Mouse (Mus musculus) neural tube, embryonic 14.5 days (tissue): ENCODE measurements at regions not wholly inside any gene's neighbourhood (a gene's known extent, or its start where the extent isn't known, plus 50 kb on each side); places are given as distances from the start of the nearest gene placed in this dataset.

Experiments used
- ATAC-seq: fragments of 200-750 bp; cut with Nextera tagmentation; 2 replicates; pipeline ENCODE4 v1.8.0; 2017; ENCODE audit warnings: low read depth, mild to moderate bottlenecking, moderate TSS enrichment, moderate library complexity
- H3K27ac ChIP-seq: fragments of 300-500 bp; sonication (generic); 2 replicates; pipeline ENCODE4 v1.5.1; 2014; ENCODE audit warnings: low read depth, mild to moderate bottlenecking, control low read depth, low read length, moderate library complexity, mixed read lengths
- H3K27me3 ChIP-seq: fragments of 300-500 bp; sonication (generic); 2 replicates; pipeline ENCODE4 v1.6.1; 2014; ENCODE audit warnings: low read length; ENCODE audit not compliant: control insufficient read depth, insufficient read depth
- H3K36me3 ChIP-seq: fragments of 300-500 bp; sonication (generic); 2 replicates; pipeline ENCODE4 v1.6.1; 2014; ENCODE audit warnings: low read length, mixed read lengths; ENCODE audit not compliant: control insufficient read depth, insufficient read depth
- H3K4me1 ChIP-seq: fragments of 300-500 bp; sonication (generic); 2 replicates; pipeline ENCODE4 v1.6.1; 2014; ENCODE audit warnings: low read length; ENCODE audit not compliant: control insufficient read depth, insufficient read depth
- H3K4me2 ChIP-seq: fragments of 300-500 bp; sonication (generic); 2 replicates; pipeline ENCODE4 v1.6.1; 2014; ENCODE audit warnings: mild to moderate bottlenecking, low read depth, low read length, control low read depth
- H3K4me3 ChIP-seq: fragments of 300-500 bp; sonication (generic); 2 replicates; pipeline ENCODE4 v1.5.1; 2014; ENCODE audit warnings: low read depth, low read length, control low read depth, mixed read lengths
- H3K9ac ChIP-seq: fragments of 300-500 bp; sonication (generic); replicated peaks from 2 replicates; pipeline ENCODE4 v1.6.1; 2014; ENCODE audit warnings: low read depth, mild to moderate bottlenecking, control low read depth, low read length, mixed read lengths
- H3K9me3 ChIP-seq: fragments of 300-500 bp; sonication (generic); 2 replicates; pipeline ENCODE4 v1.6.1; 2016; ENCODE audit warnings: low read length; ENCODE audit not compliant: control insufficient read depth
- WGBS: fragments of 180-500 bp; shearing (Covaris S2); extraction: QIAGEN DNeasy Blood & Tissue Kit; methylation state at CpG from one replicate; pipeline ENCODE4 v1.1.7; 2014; 5-methylcytosine and 5-hydroxymethylcytosine counted together

DNA sequence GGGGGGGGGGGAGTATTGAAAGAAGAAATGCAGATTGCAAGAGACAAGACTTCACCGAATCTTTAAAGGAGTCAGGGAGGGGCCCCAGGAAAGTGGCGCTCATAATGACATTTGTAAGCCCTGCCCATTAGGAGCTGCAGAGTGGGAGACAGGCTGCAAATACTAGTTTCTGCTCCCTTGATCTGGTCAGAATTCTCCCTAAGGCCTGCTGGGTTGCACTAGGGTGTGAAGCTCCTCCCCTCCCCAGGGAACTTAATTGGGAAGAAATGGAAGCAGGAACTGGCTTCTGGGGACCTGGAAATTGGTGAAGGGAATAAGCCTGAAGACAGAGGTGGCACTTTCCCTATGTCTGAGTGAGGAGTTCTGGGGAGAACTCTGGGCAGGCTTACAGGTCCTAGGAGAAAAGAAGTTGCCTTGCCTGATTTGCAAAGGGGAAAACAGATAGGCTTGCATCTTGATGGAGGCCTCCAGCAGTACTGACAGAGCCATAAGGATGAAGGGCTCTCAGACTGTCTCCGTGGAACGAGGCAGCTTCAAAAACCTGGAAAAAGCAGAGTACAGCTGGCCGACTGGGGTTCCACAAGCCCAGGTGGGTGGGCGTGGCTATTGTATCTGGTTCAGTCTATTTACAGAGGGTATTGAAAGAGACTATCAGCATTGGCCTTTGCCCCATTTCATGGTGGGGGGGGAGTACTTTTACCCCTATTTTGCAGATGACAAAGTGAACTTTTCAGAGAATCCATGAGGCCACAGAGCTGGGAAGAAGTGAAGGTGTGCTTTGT, 125.7 kb downstream of the Plpp3 start:
- 17% methylated on average over 6 of the region's 6 CpGs for WGBS
- ATAC-seq: no peak
- no peak overlapping the region for H3K9ac ChIP-seq
- H3K27ac ChIP-seq: no peak overlapping the region
- H3K4me1 ChIP-seq: 0 out of 2 replicates have a peak, but pooled peaks cover 3% of the 10 kb centered on the region
- no peaks in the 10 kb centered on the region for H3K27me3 ChIP-seq
- no peak overlapping the region for H3K4me2 ChIP-seq
- no peaks in the 10 kb centered on the region for H3K36me3 ChIP-seq
- H3K4me3 ChIP-seq: no peak overlapping the region
- no peaks in the 10 kb centered on the region for H3K9me3 ChIP-seq

DNA sequence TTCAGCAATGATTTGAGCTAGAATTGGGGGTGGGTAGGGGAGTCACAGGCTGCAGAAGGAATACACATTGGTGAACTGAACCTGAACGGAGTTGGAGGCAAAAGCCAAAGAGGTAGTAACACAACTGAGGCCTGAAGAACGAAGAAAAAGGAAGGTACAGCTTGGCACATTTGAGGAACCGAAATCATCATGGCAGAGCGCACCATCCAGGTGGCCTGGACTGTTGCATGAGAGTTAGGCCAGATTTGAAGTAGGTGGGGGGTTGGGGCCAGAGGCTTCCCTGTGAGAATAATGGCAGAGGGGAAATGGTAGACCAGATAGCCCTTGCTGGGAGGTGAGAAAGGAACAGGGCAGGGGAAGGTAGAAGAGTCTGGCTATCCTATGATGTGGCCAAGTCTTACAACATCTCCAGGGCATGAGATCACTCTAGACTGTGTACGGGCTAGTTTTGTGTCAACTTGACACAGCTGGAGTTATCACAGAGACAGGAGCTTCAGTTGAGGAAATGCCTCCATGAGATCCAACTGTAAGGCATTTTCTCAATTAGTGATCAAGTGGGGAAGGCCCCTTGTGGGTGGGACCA, 128.4 kb downstream of the Plpp3 start:
- Histone ChIP-seq H3K4me3 (no peak overlapping the region), H3K9ac (no peak overlapping the region), H3K27me3 (no peaks in the 10 kb centered on the region), H3K27ac (no peak overlapping the region), H3K4me1 (0 out of 2 replicates have a peak, but pooled peaks cover 3% of the 10 kb centered on the region), H3K36me3 (no peaks in the 10 kb centered on the region), H3K4me2 (no peak overlapping the region), H3K9me3 (no peaks in the 10 kb centered on the region)
- ATAC-seq: no peak
- WGBS: 94% methylated on average over 5 of the region's 5 CpGs

DNA sequence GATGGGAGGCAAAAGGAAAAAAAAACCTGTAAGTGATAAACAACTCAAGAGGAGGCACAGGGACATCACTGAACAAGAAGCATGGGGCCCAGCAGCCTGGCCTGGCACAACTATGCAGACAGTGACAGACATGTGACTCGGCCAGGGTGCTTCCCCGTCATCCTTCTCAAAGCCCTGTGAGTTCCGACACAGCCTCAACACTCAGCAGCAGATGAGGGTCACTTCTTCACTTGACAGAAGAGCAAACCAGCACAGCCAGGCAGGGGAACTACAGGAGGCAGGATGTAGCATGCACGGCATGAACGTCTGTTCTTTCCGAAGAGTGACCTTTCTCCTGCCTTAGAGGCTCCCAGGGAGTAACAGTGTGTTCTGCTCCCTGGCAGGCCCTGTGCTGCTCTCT, 129.2 kb downstream of the Plpp3 start:
- no peak overlapping the region for H3K4me2 ChIP-seq
- no peaks in the 10 kb centered on the region for H3K9me3 ChIP-seq
- H3K27ac ChIP-seq: no peak overlapping the region
- H3K4me1 ChIP-seq: 0 out of 2 replicates have a peak, but pooled peaks cover 3% of the 10 kb centered on the region
- ATAC-seq: no peak
- H3K9ac ChIP-seq: no peak overlapping the region
- WGBS: 92% methylated on average over 6 of the region's 6 CpGs
- H3K4me3 ChIP-seq: no peak overlapping the region
- H3K27me3 ChIP-seq: no peaks in the 10 kb centered on the region
- no peaks in the 10 kb centered on the region for H3K36me3 ChIP-seq

DNA sequence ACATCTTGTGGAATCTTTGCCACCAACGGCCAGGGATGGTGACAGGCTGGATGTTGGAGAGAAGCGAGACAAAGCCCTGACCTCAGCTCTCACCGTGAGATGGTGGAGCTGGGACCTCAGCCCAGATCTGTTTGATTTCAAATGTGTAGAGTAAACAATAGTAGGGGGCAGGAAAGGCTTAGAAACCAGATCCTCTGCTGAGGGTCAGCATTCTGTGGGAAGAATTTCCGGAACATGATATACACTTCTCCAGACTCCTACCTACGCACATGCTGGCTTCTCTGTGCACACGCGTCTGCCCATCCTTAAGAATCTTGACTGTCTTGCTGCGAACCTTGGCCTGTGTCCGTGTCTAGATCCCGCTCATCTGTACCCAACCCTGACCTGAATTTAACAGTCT, 129.7 kb downstream of the Plpp3 start:
- H3K9me3 ChIP-seq: no peaks in the 10 kb centered on the region
- H3K4me3 ChIP-seq: no peak overlapping the region
- 0 out of 2 replicates have a peak, but pooled peaks cover 3% of the 10 kb centered on the region for H3K4me1 ChIP-seq
- H3K4me2 ChIP-seq: no peak overlapping the region
- H3K36me3 ChIP-seq: no peaks in the 10 kb centered on the region
- WGBS: 88% methylated on average over 10 of the region's 10 CpGs
- ATAC-seq: no peak
- H3K27me3 ChIP-seq: no peaks in the 10 kb centered on the region
- no peak overlapping the region for H3K9ac ChIP-seq
- no peak overlapping the region for H3K27ac ChIP-seq

DNA sequence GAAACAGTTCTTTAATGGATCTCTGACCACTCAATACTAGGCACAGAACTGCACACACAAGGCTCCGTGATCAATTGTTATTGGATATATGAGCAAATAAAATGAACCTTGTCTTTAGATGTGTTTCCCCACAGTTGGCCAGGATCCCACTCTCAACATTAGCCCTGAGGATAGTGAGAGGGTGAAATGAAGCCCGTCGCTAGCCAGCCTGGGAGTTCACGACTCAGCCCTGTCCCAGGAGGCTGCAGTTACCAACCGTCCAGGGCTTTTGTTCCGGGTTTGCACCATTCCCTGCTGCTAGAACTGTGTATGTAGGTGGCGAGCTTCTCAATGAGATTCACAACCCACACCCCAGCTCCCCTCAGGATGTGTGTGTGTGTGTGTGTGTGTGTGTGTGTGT, 130.3 kb downstream of the Plpp3 start:
- no peak for ATAC-seq
- WGBS: 48% methylated on average over 7 of the region's 7 CpGs
- 0 out of 2 replicates have a peak, but pooled peaks cover 3% of the 10 kb centered on the region for H3K4me1 ChIP-seq
- no peak overlapping the region for H3K9ac ChIP-seq
- no peaks in the 10 kb centered on the region for H3K36me3 ChIP-seq
- no peaks in the 10 kb centered on the region for H3K27me3 ChIP-seq
- H3K9me3 ChIP-seq: no peaks in the 10 kb centered on the region
- H3K27ac ChIP-seq: no peak overlapping the region
- no peak overlapping the region for H3K4me2 ChIP-seq
- no peak overlapping the region for H3K4me3 ChIP-seq

DNA sequence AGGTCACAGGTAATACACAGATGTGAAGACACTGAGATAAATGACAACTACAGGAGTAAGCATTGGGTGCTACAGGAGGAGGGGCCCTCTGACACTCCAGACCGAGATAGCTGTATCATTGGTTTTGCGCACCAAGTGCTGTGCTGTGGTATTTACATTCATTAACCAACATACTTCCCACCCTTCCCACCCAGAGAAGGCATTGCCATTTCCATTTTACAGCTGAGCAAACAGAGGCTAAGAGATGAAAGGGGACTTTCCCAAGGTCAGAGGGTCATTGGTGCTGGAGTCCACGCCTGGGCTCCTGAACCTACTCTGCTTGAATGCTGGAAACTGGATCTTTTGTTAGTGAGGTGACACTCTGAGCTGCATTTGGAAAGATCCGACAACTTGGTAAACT, 132.5 kb downstream of the Plpp3 start:
- Histone ChIP-seq H3K36me3 (no peaks in the 10 kb centered on the region), H3K4me2 (no peak overlapping the region), H3K27ac (no peak overlapping the region), H3K9me3 (no peaks in the 10 kb centered on the region), H3K4me1 (no peaks in the 10 kb centered on the region), H3K9ac (no peak overlapping the region), H3K4me3 (no peak overlapping the region), H3K27me3 (no peaks in the 10 kb centered on the region)
- 36% methylated on average over 4 of the region's 4 CpGs for WGBS
- no peak for ATAC-seq

DNA sequence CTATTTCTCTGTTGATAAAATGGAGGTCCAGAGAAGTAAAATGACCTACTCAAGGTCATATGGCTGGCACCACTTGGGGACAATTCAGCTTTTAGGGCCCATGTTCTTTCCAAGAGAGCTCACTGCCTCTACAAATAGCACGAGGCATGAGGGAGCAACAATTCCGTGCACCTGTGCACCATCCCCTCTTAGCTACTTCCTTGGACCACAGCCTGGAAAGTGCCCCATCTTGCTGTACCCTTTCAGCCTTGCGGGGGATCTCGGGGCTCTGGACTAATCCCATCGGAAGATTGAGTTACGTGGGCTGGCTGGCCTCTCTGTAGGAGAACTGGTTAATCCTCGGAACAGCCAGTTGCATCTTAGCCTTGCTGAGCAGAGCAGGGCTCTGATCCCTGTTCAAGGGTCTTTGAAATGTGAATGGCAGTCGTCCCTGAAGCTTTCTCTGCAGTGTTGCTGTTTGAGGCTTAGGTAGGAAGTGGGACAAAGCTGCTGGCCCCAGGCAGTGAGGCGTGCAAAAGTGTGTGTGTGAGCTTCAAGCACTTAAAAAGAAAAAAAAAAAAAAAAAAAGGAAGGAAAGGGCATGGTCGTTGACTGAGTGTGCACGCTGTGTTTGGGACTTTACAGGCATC, 133.8 kb downstream of the Plpp3 start:
- no peak for ATAC-seq
- Histone ChIP-seq H3K27me3 (no peaks in the 10 kb centered on the region), H3K9ac (no peak overlapping the region), H3K4me1 (no peaks in the 10 kb centered on the region), H3K4me3 (no peak overlapping the region), H3K27ac (no peak overlapping the region), H3K9me3 (no peaks in the 10 kb centered on the region), H3K36me3 (no peaks in the 10 kb centered on the region), H3K4me2 (no peak overlapping the region)
- WGBS: 19% methylated on average over 11 of the region's 11 CpGs

DNA sequence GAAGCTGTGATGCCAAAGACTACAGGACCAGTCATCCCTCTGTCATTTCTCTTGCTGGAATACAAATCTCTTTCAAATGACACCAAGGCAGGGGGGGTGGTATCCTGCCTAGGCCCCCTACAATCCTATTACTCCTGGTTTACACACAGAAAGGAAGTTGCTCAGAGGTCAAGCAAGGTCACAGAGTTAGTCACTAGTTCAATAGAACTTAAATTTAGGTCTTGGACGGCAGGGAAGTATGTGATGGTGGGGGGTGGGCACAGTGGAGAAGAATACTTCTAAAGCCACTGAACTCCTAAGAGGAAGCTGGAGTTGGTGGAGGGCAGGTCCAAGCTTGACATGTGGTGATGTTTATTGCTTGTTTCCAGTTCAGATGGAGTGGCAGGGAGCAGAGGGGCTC, 134.4 kb downstream of the Plpp3 start:
- Histone ChIP-seq H3K27ac (no peak overlapping the region), H3K9ac (no peak overlapping the region), H3K4me1 (no peaks in the 10 kb centered on the region), H3K4me3 (no peak overlapping the region), H3K9me3 (no peaks in the 10 kb centered on the region), H3K27me3 (no peaks in the 10 kb centered on the region), H3K4me2 (no peak overlapping the region), H3K36me3 (no peaks in the 10 kb centered on the region)
- WGBS: 0% methylated on average over 1 of the region's 1 CpGs
- ATAC-seq: no peak

DNA sequence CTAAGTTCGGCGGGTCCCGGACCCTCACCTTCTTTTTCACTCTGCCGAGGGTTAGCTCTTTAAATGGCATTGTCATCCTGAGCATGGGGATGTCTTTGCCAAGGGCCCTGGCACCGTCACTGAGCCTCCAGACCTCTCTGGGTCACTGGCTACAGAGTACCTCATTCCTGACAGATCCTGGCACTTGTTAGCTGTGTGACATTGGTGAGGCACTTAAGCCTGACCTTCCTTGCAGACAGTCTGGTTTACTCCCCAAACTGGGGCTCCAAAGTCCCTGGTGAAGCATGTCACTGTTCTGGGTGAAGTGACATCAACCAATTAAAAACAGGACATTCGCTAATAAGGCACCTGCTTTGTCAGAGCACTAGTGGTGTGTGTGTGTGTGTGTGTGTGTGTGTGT, 142.2 kb downstream of the Plpp3 start:
- Histone ChIP-seq H3K4me3 (no peak overlapping the region), H3K27ac (no peak overlapping the region), H3K27me3 (no peaks in the 10 kb centered on the region), H3K4me1 (no peaks in the 10 kb centered on the region), H3K9ac (no peak overlapping the region), H3K4me2 (no peak overlapping the region), H3K36me3 (no peaks in the 10 kb centered on the region), H3K9me3 (no peaks in the 10 kb centered on the region)
- no peak for ATAC-seq
- WGBS: 92% methylated on average over 6 of the region's 6 CpGs
